Mouse (Mus musculus): Measurements from ENCODE around the gene Olfr1446. TPM values are rescaled to one million over a fixed set of nuclear protein-coding genes. Genes with fewer than 3 reads are reported as not detected.

The Olfr1446 gene
- polyA plus RNA-seq, 1 experiment from 2014 or later = not detected

Other genes with a start within 250 kb of the Olfr1446 start
- gene Olfr1442, start 223.1 kb downstream of the Olfr1446 start, polyA plus RNA-seq (2015; fragmentation: Nextera tagmentation; extraction: Ambion mirVana) = not detected in 2 replicates
- not detected in 2 replicates for gene Olfr1443, start 215.4 kb downstream of the Olfr1446 start, polyA plus RNA-seq (2015; fragmentation: Nextera tagmentation; extraction: Ambion mirVana)
- gene Keg1, start 197.7 kb downstream of the Olfr1446 start, polyA plus RNA-seq (2015; fragmentation: Nextera tagmentation; extraction: Ambion mirVana) = 3.4 and 3.7 TPM in 2 replicates
- 0.88 and 1.0 TPM in 2 replicates for gene Cntf, start 127.9 kb downstream of the Olfr1446 start, polyA plus RNA-seq (2015; fragmentation: Nextera tagmentation; extraction: Ambion mirVana)
- gene Zfp91, start 97.4 kb downstream of the Olfr1446 start, polyA plus RNA-seq (2015; fragmentation: Nextera tagmentation; extraction: Ambion mirVana) = 8.7 and 9.5 TPM in 2 replicates
- 2.9 and 3.2 TPM in 2 replicates for gene Lpxn, start 97.3 kb downstream of the Olfr1446 start, polyA plus RNA-seq (2015; fragmentation: Nextera tagmentation; extraction: Ambion mirVana)
- not detected in 2 replicates for gene Gm5244, start 46.8 kb downstream of the Olfr1446 start, polyA plus RNA-seq (2015; fragmentation: Nextera tagmentation; extraction: Ambion mirVana)
- not detected in 2 replicates for gene Olfr1444, start 36.2 kb downstream of the Olfr1446 start, polyA plus RNA-seq (2015; fragmentation: Nextera tagmentation; extraction: Ambion mirVana)
- gene Olfr1445, start 9.7 kb downstream of the Olfr1446 start, polyA plus RNA-seq (2015; fragmentation: Nextera tagmentation; extraction: Ambion mirVana) = not detected in 2 replicates
- gene Olfr1447, start 10.2 kb upstream of the Olfr1446 start, polyA plus RNA-seq (2015; fragmentation: Nextera tagmentation; extraction: Ambion mirVana) = not detected in 2 replicates
- not detected in 2 replicates for gene Olfr1448, start 30.9 kb upstream of the Olfr1446 start, polyA plus RNA-seq (2015; fragmentation: Nextera tagmentation; extraction: Ambion mirVana)
- not detected in 2 replicates for gene Olfr1449, start 37.3 kb upstream of the Olfr1446 start, polyA plus RNA-seq (2015; fragmentation: Nextera tagmentation; extraction: Ambion mirVana)
- gene Olfr1450, start 56.7 kb upstream of the Olfr1446 start, polyA plus RNA-seq (2015; fragmentation: Nextera tagmentation; extraction: Ambion mirVana) = not detected in 2 replicates
- gene Olfr1451, start 101.5 kb upstream of the Olfr1446 start, polyA plus RNA-seq (2015; fragmentation: Nextera tagmentation; extraction: Ambion mirVana) = not detected in 2 replicates
- not detected in 2 replicates for gene Olfr1453, start 134.8 kb upstream of the Olfr1446 start, polyA plus RNA-seq (2015; fragmentation: Nextera tagmentation; extraction: Ambion mirVana)
- not detected in 2 replicates for gene Olfr1454, start 167.1 kb upstream of the Olfr1446 start, polyA plus RNA-seq (2015; fragmentation: Nextera tagmentation; extraction: Ambion mirVana)
- gene Olfr1457, start 204.4 kb upstream of the Olfr1446 start, polyA plus RNA-seq (2015; fragmentation: Nextera tagmentation; extraction: Ambion mirVana) = not detected in 2 replicates
- gene Olfr1458, start 213.3 kb upstream of the Olfr1446 start, polyA plus RNA-seq (2015; fragmentation: Nextera tagmentation; extraction: Ambion mirVana) = not detected in 2 replicates

Measured in intestine, embryonic 16.5 days (tissue).